Mouse (Mus musculus) CH12F3 (cell line): Measurements from ENCODE around the gene Snx30.

Experiments used
- in situ Hi-C: fragments of 300-500 bp; cut with MboI; formaldehyde crosslinking; loops from 2 replicates; pipeline ENCODE4 v1.14.3; 2020; ENCODE audit warnings: low sequenced_read_pairs

Gene Snx30

GRCm38 (mm10) chr4:59793626-59794025 lies 12.0 kb upstream of the Snx30 start:
- in situ Hi-C loops, result loop anchor here (5.0 kb wide), 1 partner anchor 59 kb away; no protein-coding TSS in a partner anchor

- in situ Hi-C loops, result loop anchor here (5.0 kb wide), 1 partner anchor 58 kb away; no protein-coding TSS in a partner anchor
These were observed 11.5 kb upstream of the Snx30 start for GRCm38 (mm10) chr4:59794116-59794515.

- in situ Hi-C loops, result no loop called here
These were observed 9.7 kb upstream of the Snx30 start for GRCm38 (mm10) chr4:59795788-59796455.

GRCm38 (mm10) chr4:59800181-59800580 lies 5.5 kb upstream of the Snx30 start:
- in situ Hi-C loops, result no loop called here

- in situ Hi-C loops, result no loop called here
These were observed 4.2 kb upstream of the Snx30 start, which contains the start of gene Inip for GRCm38 (mm10) chr4:59801489-59801888. TSS of gene Inip (minus strand) at chr4:59801589.

- in situ Hi-C loops, result no loop called here
These were observed 3.5 kb upstream of the Snx30 start for GRCm38 (mm10) chr4:59802107-59802506.

- in situ Hi-C loops, result no loop called here
These were observed 2.8 kb upstream of the Snx30 start for GRCm38 (mm10) chr4:59802792-59803191.

- in situ Hi-C loops, result no loop called here
These were observed 2.3 kb upstream of the Snx30 start for GRCm38 (mm10) chr4:59803358-59803757.

- in situ Hi-C loops, result no loop called here
These were observed 886 bp upstream of the Snx30 start for GRCm38 (mm10) chr4:59804754-59805153.

GRCm38 (mm10) chr4:59805968-59806878 lies 583 bp downstream of the Snx30 start:
- in situ Hi-C loops, result no loop called here

- in situ Hi-C loops, result no loop called here
These were observed 1.2 kb downstream of the Snx30 start for GRCm38 (mm10) chr4:59806879-59807195.

GRCm38 (mm10) chr4:59807521-59807920 lies 1.9 kb downstream of the Snx30 start:
- in situ Hi-C loops, result no loop called here

GRCm38 (mm10) chr4:59808396-59808795 lies 2.8 kb downstream of the Snx30 start:
- in situ Hi-C loops, result no loop called here

GRCm38 (mm10) chr4:59814094-59814493 lies 8.5 kb downstream of the Snx30 start:
- in situ Hi-C loops, result no loop called here

GRCm38 (mm10) chr4:59815121-59815810 lies 9.6 kb downstream of the Snx30 start:
- in situ Hi-C loops, result no loop called here

- in situ Hi-C loops, result no loop called here
These were observed 10.4 kb downstream of the Snx30 start for GRCm38 (mm10) chr4:59816016-59816415.

- in situ Hi-C loops, result no loop called here
These were observed 10.8 kb downstream of the Snx30 start for GRCm38 (mm10) chr4:59816477-59816876.

GRCm38 (mm10) chr4:59817790-59818189 lies 12.2 kb downstream of the Snx30 start:
- in situ Hi-C loops, result no loop called here

GRCm38 (mm10) chr4:59818498-59818897 lies 12.9 kb downstream of the Snx30 start:
- in situ Hi-C loops, result no loop called here

GRCm38 (mm10) chr4:59819054-59819472 lies 13.4 kb downstream of the Snx30 start:
- in situ Hi-C loops, result no loop called here

GRCm38 (mm10) chr4:59819477-59820022 lies 13.9 kb downstream of the Snx30 start:
- in situ Hi-C loops, result no loop called here
